Mouse (Mus musculus) embryonic facial prominence, embryonic 14.5 days (tissue): ENCODE data around the gene Kcnk2. TPM values are rescaled to one million over a fixed set of nuclear protein-coding genes. Genes with fewer than 3 reads are reported as not detected.

ENCODE experiments used
- ATAC-seq: fragments of 200-750 bp; cut with Nextera tagmentation; 2 replicates; pipeline ENCODE4 v1.8.0; 2017; ENCODE audit warnings: low read depth, moderate number of reproducible peaks, moderate TSS enrichment
- DNase-seq: peaks from one replicate; pipeline ENCODE4 v3.0.0-alpha.2; 2015; ENCODE audit warnings: low spot score
- H3K27ac ChIP-seq: fragments of 300-500 bp; sonication (generic); replicated peaks from 2 replicates; pipeline ENCODE4 v1.5.1; 2014; ENCODE audit warnings: low read depth, mild to moderate bottlenecking, low read length, moderate library complexity
- H3K27me3 ChIP-seq: fragments of 300-500 bp; sonication (generic); replicated peaks from 2 replicates; pipeline ENCODE4 v1.6.1; 2014; ENCODE audit warnings: low read length; ENCODE audit not compliant: control insufficient read depth, insufficient read depth
- H3K36me3 ChIP-seq: fragments of 300-500 bp; sonication (generic); 2 replicates; pipeline ENCODE4 v1.6.1; 2014; ENCODE audit warnings: low read length, mixed read lengths; ENCODE audit not compliant: control insufficient read depth, insufficient read depth
- H3K4me1 ChIP-seq: fragments of 300-500 bp; sonication (generic); 2 replicates; pipeline ENCODE4 v1.6.1; 2014; ENCODE audit warnings: antibody characterized with exemption, low read length; ENCODE audit not compliant: control insufficient read depth, insufficient read depth
- H3K4me2 ChIP-seq: fragments of 300-500 bp; sonication (generic); 2 replicates; pipeline ENCODE4 v1.6.1; 2014; ENCODE audit warnings: low read depth, mild to moderate bottlenecking, low read length, moderate library complexity, mixed read lengths
- H3K4me3 ChIP-seq: fragments of 300-500 bp; sonication (generic); 2 replicates; pipeline ENCODE4 v1.5.1; 2014; ENCODE audit warnings: low read depth, mild to moderate bottlenecking, low read length
- H3K9ac ChIP-seq: fragments of 300-500 bp; sonication (generic); 2 replicates; pipeline ENCODE4 v1.6.1; 2014; ENCODE audit warnings: low read depth, mild to moderate bottlenecking, low read length, moderate library complexity, mixed read lengths
- H3K9me3 ChIP-seq: fragments of 300-500 bp; sonication (generic); 2 replicates; pipeline ENCODE4 v1.6.1; 2016; ENCODE audit warnings: low read length; ENCODE audit not compliant: control insufficient read depth
- WGBS: fragments of 180-500 bp; shearing (Covaris S2); extraction: QIAGEN DNeasy Blood & Tissue Kit; methylation state at CpG from one replicate; pipeline ENCODE4 v1.1.7; 2014; 5-methylcytosine and 5-hydroxymethylcytosine counted together
- polyA plus RNA-seq: library from polyadenylated mRNA; unstranded; fragments of >200 nt; fragmentation: Nextera tagmentation; extraction: Ambion mirVana; gene quantifications from 2 replicates; pipeline ENCODE4 v1.2.1, GENCODE M21; 2014

Kcnk2 gene
- polyA plus RNA-seq, 1 experiment from 2014 or later: 8.4 TPM

DNA sequence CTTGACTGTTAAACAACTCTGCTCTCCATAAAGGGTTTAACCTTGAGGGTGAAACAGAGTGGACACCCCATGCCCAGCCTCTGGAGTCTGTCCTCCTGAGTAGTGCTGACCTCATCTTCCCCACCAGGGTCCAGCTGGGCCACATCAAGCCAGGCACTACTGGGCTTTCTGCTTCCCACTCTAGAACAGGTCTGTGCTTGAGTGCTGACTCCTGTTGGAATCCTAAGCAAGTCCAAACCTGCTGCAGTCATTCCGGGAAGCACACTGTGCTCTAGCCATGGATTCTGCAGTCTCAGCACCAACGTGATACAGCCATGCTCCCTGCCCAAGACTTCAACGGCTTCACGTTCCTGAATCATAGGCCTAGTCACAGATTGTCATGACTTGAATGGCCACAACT is 42.4 kb downstream of the Kcnk2 start:
- no peaks in the 10 kb centered on the region for H3K4me1 ChIP-seq
- DNase-seq: peak; percentile 53
- H3K27ac ChIP-seq: no peak overlapping the region
- no peak overlapping the region for H3K9ac ChIP-seq
- 71% methylated on average over 4 of the region's 4 CpGs for WGBS
- H3K4me3 ChIP-seq: no peak overlapping the region
- H3K36me3 ChIP-seq: no peaks in the 10 kb centered on the region
- no peak overlapping the region for H3K4me2 ChIP-seq
- ATAC-seq: no peak
- H3K9me3 ChIP-seq: no peaks in the 10 kb centered on the region
- no peaks in the 10 kb centered on the region for H3K27me3 ChIP-seq

DNA sequence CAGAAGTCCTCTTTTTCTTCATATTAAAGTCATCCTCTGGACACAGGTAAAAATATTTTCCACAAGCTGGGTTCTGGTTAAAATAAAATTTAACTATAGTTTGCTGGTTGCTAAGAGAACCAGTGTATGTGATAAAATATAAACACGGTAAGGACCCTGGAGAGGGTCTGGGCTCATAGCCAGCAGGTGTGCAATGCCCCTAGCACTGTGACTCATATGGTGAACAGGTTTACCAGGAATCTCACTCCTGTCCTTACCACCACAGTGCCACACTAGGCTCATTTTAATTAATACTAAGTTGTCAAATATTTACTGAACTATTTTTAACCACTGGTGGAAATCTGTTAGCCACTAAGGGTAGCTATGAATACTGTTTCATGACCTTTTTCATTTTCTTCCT is 48.2 kb downstream of the Kcnk2 start:
- Histone ChIP-seq H3K4me2 (no peak overlapping the region), H3K27ac (no peak overlapping the region), H3K36me3 (no peaks in the 10 kb centered on the region), H3K27me3 (no peaks in the 10 kb centered on the region), H3K9me3 (0 out of 2 replicates have a peak, but pooled peaks cover 3% of the 10 kb centered on the region), H3K4me1 (no peaks in the 10 kb centered on the region), H3K4me3 (no peak overlapping the region), H3K9ac (no peak overlapping the region)
- DNase-seq (no peak), ATAC-seq (no peak)
- WGBS: 73% methylated on average over 1 of the region's 1 CpGs

DNA sequence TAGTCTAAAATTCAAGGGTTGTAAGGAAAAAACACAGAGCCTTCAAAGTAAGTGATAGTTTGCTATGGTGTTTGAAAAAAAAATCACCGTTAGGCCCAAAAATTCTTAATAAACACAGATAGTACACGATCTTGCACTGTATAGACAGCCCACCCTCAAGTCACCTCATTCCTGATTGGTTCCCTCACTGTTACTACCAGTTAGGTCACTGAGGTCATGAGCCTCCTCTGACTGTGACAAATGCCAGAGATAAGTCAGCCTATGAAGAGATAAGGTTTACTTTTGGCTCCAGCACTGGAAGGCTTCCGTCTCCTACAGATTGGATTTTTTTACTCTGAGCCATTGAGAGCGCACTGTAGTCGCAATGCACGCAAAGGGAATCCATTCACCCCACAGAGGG is 50.3 kb downstream of the Kcnk2 start:
- Histone ChIP-seq H3K4me2 (no peak overlapping the region), H3K9me3 (0 out of 2 replicates have a peak, but pooled peaks cover 4% of the 10 kb centered on the region), H3K27me3 (no peaks in the 10 kb centered on the region), H3K4me3 (no peak overlapping the region), H3K9ac (no peak overlapping the region), H3K4me1 (no peaks in the 10 kb centered on the region), H3K27ac (no peak overlapping the region), H3K36me3 (no peaks in the 10 kb centered on the region)
- ATAC-seq (no peak), DNase-seq (no peak)
- 86% methylated on average over 6 of the region's 6 CpGs for WGBS

DNA sequence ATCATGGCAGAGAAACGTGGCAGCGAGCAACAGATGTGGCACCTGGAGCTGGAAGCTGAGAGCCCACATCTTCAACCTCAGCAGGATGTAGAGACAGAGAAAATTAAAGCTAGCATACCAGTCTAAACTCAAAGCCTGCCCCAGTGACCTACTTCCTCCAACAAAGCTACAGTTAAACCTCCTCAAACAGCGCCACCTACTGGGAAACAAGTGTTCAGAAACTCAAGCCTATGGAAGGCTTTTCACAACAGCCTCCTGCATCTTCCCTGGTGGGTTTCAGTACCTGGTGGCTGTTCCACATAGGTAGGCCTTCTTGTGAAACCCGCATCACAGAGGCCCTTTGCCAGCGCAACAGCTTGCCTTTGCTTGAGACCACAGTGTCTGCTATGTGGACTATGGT is 52.9 kb downstream of the Kcnk2 start:
- WGBS: 87% methylated on average over 5 of the region's 5 CpGs
- DNase-seq (no peak), ATAC-seq (no peak)
- Histone ChIP-seq H3K27ac (no peak overlapping the region), H3K4me3 (no peak overlapping the region), H3K4me1 (no peaks in the 10 kb centered on the region), H3K36me3 (no peaks in the 10 kb centered on the region), H3K9ac (no peak overlapping the region), H3K4me2 (no peak overlapping the region), H3K9me3 (0 out of 2 replicates have a peak, but pooled peaks cover 4% of the 10 kb centered on the region), H3K27me3 (peaks cover 6% of the 10 kb centered on the region)

DNA sequence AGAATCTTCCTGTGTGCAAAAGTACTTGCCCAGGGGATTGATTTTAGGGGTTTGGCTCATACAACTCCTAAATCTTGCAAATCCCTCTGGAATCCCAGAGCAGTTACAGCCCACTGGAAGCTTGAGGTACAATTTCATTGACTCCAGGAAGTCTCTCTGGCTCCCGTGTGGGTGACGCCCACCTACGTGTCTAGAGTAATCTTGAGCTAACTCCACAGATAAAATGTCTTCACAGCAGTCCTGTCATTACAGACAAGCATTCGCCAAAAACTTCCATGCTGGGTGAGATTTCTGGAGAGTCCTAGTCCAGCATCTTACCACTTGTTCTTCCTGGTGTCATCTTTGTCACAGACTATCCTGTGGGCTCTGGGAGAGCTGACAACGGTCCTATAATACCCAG is 56.9 kb downstream of the Kcnk2 start:
- Histone ChIP-seq H3K27ac (no peak overlapping the region), H3K36me3 (no peaks in the 10 kb centered on the region), H3K4me1 (peaks cover 5% of the 10 kb centered on the region; the same call in 1 of the 2 replicates), H3K4me3 (no peak overlapping the region), H3K9me3 (0 out of 2 replicates have a peak, but pooled peaks cover 4% of the 10 kb centered on the region), H3K27me3 (peaks cover 22% of the 10 kb centered on the region), H3K9ac (no peak overlapping the region), H3K4me2 (no peak overlapping the region)
- DNase-seq: peak; percentile 25
- WGBS: 75% methylated on average over 5 of the region's 5 CpGs
- no peak for ATAC-seq

DNA sequence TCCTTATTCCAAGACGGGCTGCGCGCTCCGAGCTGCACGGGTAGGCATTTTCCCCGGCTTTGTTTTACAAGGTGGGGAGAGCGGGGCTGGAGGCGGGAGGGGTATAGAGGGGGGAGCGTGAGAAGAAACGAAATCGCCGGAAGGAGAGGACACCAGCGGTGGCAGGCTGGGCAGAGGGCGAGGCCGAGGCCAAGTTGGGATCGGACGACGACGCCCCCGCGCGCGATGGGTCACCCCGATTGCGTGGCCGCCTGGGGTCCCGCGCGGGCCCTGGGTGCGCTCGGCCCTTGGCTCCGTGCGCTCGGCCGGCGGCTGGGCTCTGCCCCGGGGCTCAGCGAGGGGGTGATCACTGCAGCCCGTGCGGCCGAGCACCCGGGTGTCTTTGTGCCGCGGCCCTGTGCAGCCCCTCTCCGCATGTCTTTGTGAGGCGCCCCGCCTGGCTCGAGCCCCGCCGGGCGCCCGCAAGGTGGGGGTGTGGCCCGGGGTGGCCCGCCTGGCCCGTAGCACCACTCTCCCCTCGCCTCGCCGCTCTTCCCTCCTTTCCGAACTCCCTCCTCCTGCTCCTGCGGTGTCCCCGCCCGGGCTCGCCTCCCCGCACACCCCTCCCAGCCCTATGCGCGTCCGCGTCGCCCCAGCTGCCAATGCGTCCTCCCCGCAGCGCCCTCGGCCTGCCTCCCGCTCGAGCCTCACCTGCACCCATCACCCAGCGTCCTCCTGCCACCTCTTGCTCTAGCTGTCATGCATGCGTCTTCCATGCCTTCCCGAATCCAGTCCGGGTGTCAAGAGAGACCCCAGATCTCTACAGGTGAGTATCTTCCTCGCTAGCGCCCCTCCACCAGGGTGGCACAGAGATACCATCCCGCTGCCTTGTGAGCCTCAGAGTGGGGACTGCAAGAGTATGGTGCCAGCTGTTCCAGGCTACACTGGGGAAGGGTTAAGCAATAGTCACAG is 58.5 kb downstream of the Kcnk2 start:
- Histone ChIP-seq H3K27ac (0 out of 2 replicates have a peak overlapping the region, but pooled peaks have one; percentile 52), H3K4me3 (peak overlapping the region; percentile 67), H3K4me1 (peaks cover 5% of the 10 kb centered on the region; the same call in 1 of the 2 replicates), H3K27me3 (peaks cover 22% of the 10 kb centered on the region), H3K9ac (peak overlapping the region; percentile 82), H3K36me3 (no peaks in the 10 kb centered on the region), H3K9me3 (no peaks in the 10 kb centered on the region), H3K4me2 (peak overlapping the region; percentile 99)
- peak; percentile 47 for DNase-seq
- 2% methylated on average over 48 of the region's 82 CpGs for WGBS
- peak; percentile 85 for ATAC-seq

DNA sequence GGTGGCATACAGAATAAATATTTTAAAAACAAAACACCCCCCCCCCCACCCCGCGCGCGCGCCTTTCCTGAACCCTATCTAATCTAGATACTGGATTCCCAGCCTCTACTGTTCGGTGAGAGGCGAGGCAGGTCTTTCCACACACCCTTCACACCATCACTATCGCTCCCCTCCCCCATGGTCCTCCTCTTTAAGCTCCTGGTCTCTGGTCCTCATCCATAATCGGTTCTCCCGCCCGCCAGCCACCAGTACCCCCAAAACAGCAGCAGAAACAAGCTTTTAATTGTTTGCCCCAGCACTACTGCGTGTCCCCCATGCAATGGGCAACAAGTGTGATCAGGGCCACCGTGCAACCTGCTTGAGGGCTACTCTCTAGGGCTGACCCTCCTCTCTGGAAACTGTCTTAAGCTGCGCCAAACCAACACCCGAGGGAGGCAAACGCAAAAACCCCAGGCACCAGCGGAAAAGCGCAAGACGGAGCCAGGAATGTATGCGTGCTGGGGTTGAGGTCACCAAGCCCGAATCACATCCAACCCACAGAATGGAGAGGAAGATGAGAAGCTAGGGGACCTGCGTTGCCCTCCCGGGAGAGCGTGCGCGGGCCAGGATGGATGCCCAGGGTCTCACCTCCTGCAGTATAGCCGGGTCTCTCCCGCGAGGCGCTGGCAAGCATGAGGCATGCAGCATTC is 59.5 kb downstream of the Kcnk2 start:
- H3K36me3 ChIP-seq: no peaks in the 10 kb centered on the region
- peak overlapping the region; percentile 67 for H3K4me3 ChIP-seq
- no peak overlapping the region for H3K27ac ChIP-seq
- ATAC-seq: no peak
- peaks cover 22% of the 10 kb centered on the region for H3K27me3 ChIP-seq
- peaks cover 5% of the 10 kb centered on the region; the same call in 1 of the 2 replicates for H3K4me1 ChIP-seq
- no peaks in the 10 kb centered on the region for H3K9me3 ChIP-seq
- H3K4me2 ChIP-seq: peak overlapping the region; percentile 99
- WGBS: 3% methylated on average over 30 of the region's 30 CpGs
- peak overlapping the region; percentile 82 for H3K9ac ChIP-seq
- no peak for DNase-seq

DNA sequence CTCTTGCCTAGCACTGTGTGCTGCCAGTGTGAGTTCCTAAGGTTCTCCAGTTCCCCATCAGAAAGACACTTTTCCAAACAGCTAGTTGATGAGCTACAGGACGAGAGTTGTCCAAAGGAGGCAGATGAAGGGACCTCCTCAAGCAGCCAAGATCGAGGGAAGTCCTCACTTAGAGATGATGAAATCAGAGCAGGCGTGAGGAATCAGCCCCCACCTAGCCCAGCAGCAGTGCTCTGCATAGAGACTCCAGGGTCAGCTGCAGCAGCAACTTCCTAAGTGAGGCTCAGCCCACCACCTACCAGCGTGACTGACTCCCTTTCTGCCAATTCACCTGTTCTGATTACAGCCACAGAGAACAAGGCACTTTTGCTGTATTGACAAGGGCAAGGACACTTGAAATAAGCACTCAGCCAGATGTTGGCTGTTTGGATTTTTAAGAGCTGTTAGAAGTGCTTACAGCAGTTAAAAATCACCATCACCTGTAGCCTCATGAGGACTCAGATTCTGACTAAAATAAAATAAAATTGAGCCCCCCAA is 60.6 kb downstream of the Kcnk2 start:
- peaks cover 22% of the 10 kb centered on the region for H3K27me3 ChIP-seq
- ATAC-seq: no peak
- 41% methylated on average over 4 of the region's 4 CpGs for WGBS
- H3K4me3 ChIP-seq: 0 out of 2 replicates have a peak overlapping the region, but pooled peaks have one; percentile 3
- H3K9me3 ChIP-seq: no peaks in the 10 kb centered on the region
- no peak overlapping the region for H3K9ac ChIP-seq
- DNase-seq: no peak
- no peak overlapping the region for H3K27ac ChIP-seq
- no peak overlapping the region for H3K4me2 ChIP-seq
- no peaks in the 10 kb centered on the region for H3K36me3 ChIP-seq
- H3K4me1 ChIP-seq: peaks cover 5% of the 10 kb centered on the region; the same call in 1 of the 2 replicates
